ENCODE assay signal across 18 mouse cellular contexts in the genomic region with DNA sequence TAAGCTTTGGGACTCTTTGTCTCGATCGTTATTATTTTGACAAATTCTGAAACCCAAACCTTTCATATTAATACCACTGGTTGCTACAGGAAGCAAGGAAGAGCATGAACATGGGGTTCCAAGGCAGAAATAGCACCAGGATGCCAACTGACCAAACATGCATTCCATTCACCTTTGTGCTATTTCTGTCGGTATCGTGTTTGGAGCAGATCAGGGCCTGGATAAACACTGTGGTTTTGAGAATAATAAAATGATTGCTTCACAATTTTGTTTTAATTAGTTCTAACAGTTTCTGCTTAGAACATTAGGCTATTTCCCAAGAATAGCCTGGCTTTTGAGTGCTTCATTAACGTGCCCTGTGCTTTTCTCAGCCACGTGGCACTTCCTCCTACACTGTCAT.
"Had no signal": no experiment of that assay in that cellular context is flagged by ENCODE, and none has a peak within 500 bp of the region (broad histone marks: within the 10 kb centered on the region; RNA-seq: fewer than 3 reads in every experiment).

No protein-coding gene starts in this region.

- DNase-seq: kidney, adult 8-10 months; kidney, postnatal 10 days; kidney, postnatal 4 days; layer of hippocampus, postnatal 36 days; liver, embryonic 13.5 days; lung, adult 2 months; lung, postnatal 14 days; lung, postnatal 4 days; midbrain, embryonic 14.5 days; right cerebral cortex, adult 18-20 months; right cerebral cortex, postnatal 14 days; right cerebral cortex, postnatal 4 days; thymus, postnatal 25 days had no signal

- H3K4me3 ChIP-seq: kidney, embryonic 15.5 days; left cerebral cortex, adult 2 months; liver, embryonic 13.5 days; neural tube, embryonic 12.5 days; neural tube, embryonic 15.5 days; stomach, embryonic 15.5 days had no signal

- H3K27ac ChIP-seq: kidney, embryonic 15.5 days; left cerebral cortex, adult 2 months; liver, embryonic 13.5 days; neural tube, embryonic 12.5 days; neural tube, embryonic 15.5 days; stomach, embryonic 15.5 days had no signal
